Mouse (Mus musculus) lung, postnatal 0 days (tissue): ENCODE measurements around the gene Mthfs.
A peak's percentile ranks its signal among the peaks of the same experiment; 100 is the strongest.
"Not testable (repeated sequence)": the region's sequence is repeated elsewhere in the genome, so short reads cannot be mapped to it uniquely, and the experiment has no call there.

Experiments used
- CTCF ChIP-seq: IDR thresholded peaks from 2 replicates; pipeline ENCODE4 v1.5.1; 2016; ENCODE audit warnings: antibody characterized with exemption, mild to moderate bottlenecking
- EP300 ChIP-seq: IDR thresholded peaks from 2 replicates; pipeline ENCODE4 v1.6.1; 2016; ENCODE audit warnings: antibody characterized with exemption, mild to moderate bottlenecking, control low read depth

- peak; percentile 49 for TF ChIP-seq CTCF
- not testable (repeated sequence) for TF ChIP-seq EP300
Observed at GRCm38 (mm10) chr9:89212428-89212827, 2.0 kb downstream of the Mthfs start.
